Comparison of ENCODE assay signal across 8 mouse cellular contexts in the genomic region with DNA sequence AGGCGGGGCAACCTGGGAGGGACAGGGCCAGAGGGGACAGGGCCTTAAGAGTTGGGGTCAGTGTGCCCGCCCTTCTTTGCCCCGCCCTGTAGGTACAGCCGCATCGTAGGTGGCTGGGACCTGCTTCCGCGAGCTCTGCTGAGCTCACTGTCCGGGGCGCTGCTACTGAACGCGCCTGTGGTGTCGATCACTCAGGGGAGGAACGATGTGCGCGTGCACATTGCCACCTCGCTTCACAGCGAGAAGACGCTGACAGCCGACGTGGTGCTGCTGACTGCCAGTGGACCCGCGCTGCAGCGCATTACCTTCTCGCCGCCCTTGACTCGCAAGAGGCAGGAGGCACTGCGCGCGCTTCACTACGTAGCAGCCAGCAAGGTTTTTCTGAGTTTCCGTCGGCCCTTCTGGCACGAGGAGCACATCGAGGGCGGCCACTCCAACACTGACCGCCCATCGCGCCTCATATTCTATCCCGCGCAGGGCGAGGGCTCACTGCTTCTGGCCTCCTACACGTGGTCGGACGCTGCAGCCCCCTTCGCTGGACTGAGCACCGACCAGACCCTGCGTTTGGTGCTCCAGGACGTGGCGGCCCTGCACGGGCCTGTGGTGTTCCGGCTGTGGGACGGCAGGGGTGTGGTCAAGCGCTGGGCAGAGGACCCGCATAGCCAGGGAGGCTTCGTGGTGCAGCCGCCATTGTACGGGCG. TPM values are rescaled to one million over a fixed set of nuclear protein-coding genes. Genes with fewer than 3 reads are reported as not detected.
A peak's percentile ranks its signal among the peaks of the same experiment; 100 is the strongest.
DNase-seq lines count a peak whose midpoint lies in the region; ATAC-seq and TF ChIP-seq lines count a peak whose summit lies in the region.

No protein-coding gene starts in this region.

- peak overlapping the region; percentile 62 for H3K4me2 ChIP-seq in embryonic facial prominence, embryonic 14.5 days (ENCODE audit: low read depth, low read length)
- peak overlapping the region; percentile 56 for H3K4me2 ChIP-seq in hindbrain, embryonic 15.5 days
- peak overlapping the region; percentile 38 for H3K4me2 ChIP-seq in liver, embryonic 14.5 days (ENCODE audit: low read depth)

- H3K27ac ChIP-seq in embryonic facial prominence, embryonic 14.5 days (replicated peaks; ENCODE audit: low read depth, low read length) = no peak overlapping the region
- H3K27ac ChIP-seq in hindbrain, embryonic 15.5 days (replicated peaks) = 0 out of 2 replicates have a peak overlapping the region, but pooled peaks have one; percentile 1
- no peak overlapping the region for H3K27ac ChIP-seq in liver, embryonic 14.5 days

- TF ChIP-seq CTCF in liver, embryonic 14.5 days (IDR thresholded peaks at IDR 0.05; ENCODE audit: low read depth) = no peak

- peak overlapping the region; percentile 36 for H3K4me3 ChIP-seq in embryonic facial prominence, embryonic 14.5 days (ENCODE audit: low read depth, low read length)
- H3K4me3 ChIP-seq in hindbrain, embryonic 15.5 days = peak overlapping the region; percentile 19
- H3K4me3 ChIP-seq in liver, embryonic 14.5 days (ENCODE audit: insufficient read depth in 1 of 2, low read depth in 2 of 2, low read length in 2 of 2) = peak overlapping the region in 1 of 2 experiments; percentile 10; a peak in 2 of 4 replicates

- H3K9me3 ChIP-seq in embryonic facial prominence, embryonic 14.5 days (ENCODE audit: control insufficient read depth, low read length) = no peaks in the 10 kb centered on the region
- no peaks in the 10 kb centered on the region for H3K9me3 ChIP-seq in hindbrain, embryonic 15.5 days
- no peaks in the 10 kb centered on the region for H3K9me3 ChIP-seq in liver, embryonic 14.5 days (ENCODE audit: control insufficient read depth, low read length)

- peak; percentile 54 to 58 for DNase-seq in cerebellum, postnatal 25 days
- no peak for DNase-seq in cerebellum, postnatal 36 days
- DNase-seq in CD8-positive naive resting alpha-beta T cell, adult 2 months (ENCODE audit: low read depth in 2 of 2, low spot score in 2 of 2) = peak; percentile 47 to 59
- DNase-seq in embryonic facial prominence, embryonic 14.5 days (ENCODE audit: low spot score) = peak; percentile 59
- no peak for DNase-seq in liver, embryonic 14.5 days (ENCODE audit: low read depth in 3 of 3, low spot score in 3 of 3)
- peak; percentile 75 to 80 for DNase-seq in natural killer cell, adult 2 months (ENCODE audit: low spot score in 2 of 2)
- DNase-seq in thymus, postnatal 14 days = peak; percentile 58

- H3K27me3 ChIP-seq in embryonic facial prominence, embryonic 14.5 days (replicated peaks; ENCODE audit: control insufficient read depth, insufficient read depth, low read length) = peaks cover 24% of the 10 kb centered on the region
- H3K27me3 ChIP-seq in hindbrain, embryonic 15.5 days = peaks cover 28% of the 10 kb centered on the region
- peaks cover 6% of the 10 kb centered on the region for H3K27me3 ChIP-seq in liver, embryonic 14.5 days (ENCODE audit: control insufficient read depth, insufficient read depth, low read length)

- ATAC-seq in embryonic facial prominence, embryonic 14.5 days (ENCODE audit: low read depth) = peak; percentile 39
- ATAC-seq in hindbrain, embryonic 15.5 days (ENCODE audit: low FRiP score, low read depth) = peak; percentile 52
- 0 out of 2 replicates have a peak, but pooled peaks have one; percentile 11 for ATAC-seq in liver, embryonic 14.5 days (ENCODE audit: insufficient read depth)

- peaks cover 44% of the 10 kb centered on the region for H3K36me3 ChIP-seq in embryonic facial prominence, embryonic 14.5 days (ENCODE audit: control insufficient read depth, insufficient read depth, low read length)
- peaks cover 32% of the 10 kb centered on the region for H3K36me3 ChIP-seq in hindbrain, embryonic 15.5 days
- no peaks in the 10 kb centered on the region; the same call in none of the 2 replicates for H3K36me3 ChIP-seq in liver, embryonic 14.5 days (replicated peaks; ENCODE audit: control insufficient read depth, insufficient read depth, low read depth)

- peak overlapping the region; percentile 56 for H3K9ac ChIP-seq in embryonic facial prominence, embryonic 14.5 days (ENCODE audit: low read depth, low read length)
- peak overlapping the region; percentile 21 for H3K9ac ChIP-seq in hindbrain, embryonic 15.5 days
- H3K9ac ChIP-seq in liver, embryonic 14.5 days (replicated peaks) = no peak overlapping the region

- peaks cover 6% of the 10 kb centered on the region for H3K4me1 ChIP-seq in embryonic facial prominence, embryonic 14.5 days (ENCODE audit: control insufficient read depth, insufficient read depth, low read length)
- H3K4me1 ChIP-seq in hindbrain, embryonic 15.5 days (replicated peaks) = peaks cover 15% of the 10 kb centered on the region
- peaks cover 0 to 2% of the 10 kb centered on the region in 2 experiments; a peak in 2 of 4 replicates for H3K4me1 ChIP-seq in liver, embryonic 14.5 days (replicated peaks; ENCODE audit: control insufficient read depth in 2 of 2, insufficient read depth in 2 of 2, low read length in 1 of 2)

- TF ChIP-seq EP300 in liver, embryonic 14.5 days (IDR thresholded peaks at IDR 0.05; ENCODE audit: low read depth) = no peak

- WGBS in embryonic facial prominence, embryonic 14.5 days = 3% methylated on average over 45 of the region's 58 CpGs
- 3% methylated on average over 56 of the region's 58 CpGs for WGBS in hindbrain, embryonic 15.5 days
- 2% methylated on average over 58 of the region's 58 CpGs for WGBS in liver, embryonic 14.5 days (ENCODE audit: insufficient replicate concordance)

RNA-seq across cellular contexts. Expression of gene Akt1s1, which starts 9.2 kb away (rescaled TPM):
- 69.0 and 78.6 TPM in 2 replicates for polyA plus RNA-seq in embryonic facial prominence, embryonic 14.5 days (2014; fragmentation: Nextera tagmentation; extraction: Ambion mirVana)
- 90.1 and 99.1 TPM in 2 replicates for polyA plus RNA-seq in hindbrain, embryonic 15.5 days (2015; fragmentation: Nextera tagmentation; extraction: Ambion mirVana)
- 25.8 and 36.4 TPM in 2 replicates for polyA plus RNA-seq in liver, embryonic 14.5 days (2012; rRNA removed)
- polyA plus RNA-seq in liver, embryonic 14.5 days (2014; fragmentation: Nextera tagmentation; extraction: Ambion mirVana) = 10.0 and 10.6 TPM in 2 replicates

RNA-seq across cellular contexts. Expression of gene Tbc1d17, which starts 9.2 kb away (rescaled TPM):
- 66.9 and 82.7 TPM in 2 replicates for polyA plus RNA-seq in embryonic facial prominence, embryonic 14.5 days (2014; fragmentation: Nextera tagmentation; extraction: Ambion mirVana)
- polyA plus RNA-seq in hindbrain, embryonic 15.5 days (2015; fragmentation: Nextera tagmentation; extraction: Ambion mirVana) = 109 and 118 TPM in 2 replicates
- 12.9 and 16.2 TPM in 2 replicates for polyA plus RNA-seq in liver, embryonic 14.5 days (2012; rRNA removed)
- 18.3 and 20.2 TPM in 2 replicates for polyA plus RNA-seq in liver, embryonic 14.5 days (2014; fragmentation: Nextera tagmentation; extraction: Ambion mirVana)

RNA-seq across cellular contexts. Expression of gene Pnkp, which starts 17.3 kb away (rescaled TPM):
- 23.4 and 27.7 TPM in 2 replicates for polyA plus RNA-seq in embryonic facial prominence, embryonic 14.5 days (2014; fragmentation: Nextera tagmentation; extraction: Ambion mirVana)
- 29.1 and 30.6 TPM in 2 replicates for polyA plus RNA-seq in hindbrain, embryonic 15.5 days (2015; fragmentation: Nextera tagmentation; extraction: Ambion mirVana)
- polyA plus RNA-seq in liver, embryonic 14.5 days (2012; rRNA removed) = 12.7 and 14.3 TPM in 2 replicates
- polyA plus RNA-seq in liver, embryonic 14.5 days (2014; fragmentation: Nextera tagmentation; extraction: Ambion mirVana) = 15.6 and 17.0 TPM in 2 replicates

RNA-seq across cellular contexts. Expression of gene Atf5, which starts 23.2 kb away (rescaled TPM):
- 6.8 and 6.9 TPM in 2 replicates for polyA plus RNA-seq in embryonic facial prominence, embryonic 14.5 days (2014; fragmentation: Nextera tagmentation; extraction: Ambion mirVana)
- 3.9 and 4.0 TPM in 2 replicates for polyA plus RNA-seq in hindbrain, embryonic 15.5 days (2015; fragmentation: Nextera tagmentation; extraction: Ambion mirVana)
- 33.8 and 36.4 TPM in 2 replicates for polyA plus RNA-seq in liver, embryonic 14.5 days (2012; rRNA removed)
- 2.5 TPM in 2 replicates for polyA plus RNA-seq in liver, embryonic 14.5 days (2014; fragmentation: Nextera tagmentation; extraction: Ambion mirVana)

RNA-seq across cellular contexts. Expression of gene Il4i1, which starts 23.5 kb away (rescaled TPM):
- 0.78 and 1.4 TPM in 2 replicates for polyA plus RNA-seq in embryonic facial prominence, embryonic 14.5 days (2014; fragmentation: Nextera tagmentation; extraction: Ambion mirVana)
- 1.0 and 1.3 TPM in 2 replicates for polyA plus RNA-seq in hindbrain, embryonic 15.5 days (2015; fragmentation: Nextera tagmentation; extraction: Ambion mirVana)
- 0.36 and 0.40 TPM in 2 replicates for polyA plus RNA-seq in liver, embryonic 14.5 days (2012; rRNA removed)
- 0.22 and 0.52 TPM in 2 replicates for polyA plus RNA-seq in liver, embryonic 14.5 days (2014; fragmentation: Nextera tagmentation; extraction: Ambion mirVana)

Comparison
In these comparisons a context has a peak if more than half of its experiments do, and no peak if none do; other contexts are left out.
1. DNase-seq: peak in cerebellum, postnatal 25 days (2 of 2), CD8-positive naive resting alpha-beta T cell, adult 2 months (2 of 2), embryonic facial prominence, embryonic 14.5 days (single experiment), natural killer cell, adult 2 months (2 of 2) and thymus, postnatal 14 days (single experiment); none in cerebellum, postnatal 36 days (0 of 2) and liver, embryonic 14.5 days (0 of 3).
2. Peak in every context shown above with its lines, with median percentiles within 50 percentile points of each other: ATAC-seq and H3K4me2 ChIP-seq.